Mouse (Mus musculus) right cerebral cortex, postnatal 10 days (tissue): ENCODE data around the gene Babam1.

Experiments used
- DNase-seq, 2 experiments: peaks; one replicate each; pipeline ENCODE4 v3.0.0; 2021; ENCODE audit warnings: low spot score in 2 of 2

Babam1 gene

DNA sequence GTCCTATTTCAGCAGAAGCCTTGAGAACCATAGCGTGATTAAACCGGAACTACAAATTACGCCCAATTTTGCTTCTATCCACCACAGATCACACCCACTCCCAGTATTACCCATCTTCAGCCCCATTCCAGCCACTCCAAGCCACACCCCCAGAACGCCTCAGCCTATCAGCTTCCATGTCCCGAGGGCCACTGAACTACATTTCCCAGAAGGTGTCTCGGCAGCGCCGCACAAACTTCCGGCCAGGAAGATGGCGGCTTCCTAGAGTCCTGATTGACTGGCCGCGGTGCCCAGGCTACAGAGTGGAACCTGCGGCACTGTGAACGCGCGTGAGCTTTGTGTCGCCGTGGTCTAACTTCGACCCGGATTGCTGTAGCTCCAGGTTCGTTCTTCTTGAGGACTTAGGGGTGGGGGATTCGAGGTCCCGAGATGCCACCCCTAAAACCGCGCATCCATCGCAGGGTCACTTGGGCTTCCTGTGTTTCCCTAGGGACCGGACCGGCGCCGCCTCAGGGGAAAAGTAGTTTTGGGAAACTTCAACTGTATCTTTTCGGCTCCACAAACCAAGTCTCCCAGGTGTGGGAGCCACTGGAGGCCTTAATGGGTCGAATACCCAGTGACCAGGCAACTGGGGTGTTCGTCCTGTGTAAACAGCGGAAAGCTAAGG is at the start of gene Babam1:
TSS of gene Babam1 (plus strand) at position 223 of the 667 bp plus-strand sequence.
- peak; percentile 96 to 98 for DNase-seq

DNA sequence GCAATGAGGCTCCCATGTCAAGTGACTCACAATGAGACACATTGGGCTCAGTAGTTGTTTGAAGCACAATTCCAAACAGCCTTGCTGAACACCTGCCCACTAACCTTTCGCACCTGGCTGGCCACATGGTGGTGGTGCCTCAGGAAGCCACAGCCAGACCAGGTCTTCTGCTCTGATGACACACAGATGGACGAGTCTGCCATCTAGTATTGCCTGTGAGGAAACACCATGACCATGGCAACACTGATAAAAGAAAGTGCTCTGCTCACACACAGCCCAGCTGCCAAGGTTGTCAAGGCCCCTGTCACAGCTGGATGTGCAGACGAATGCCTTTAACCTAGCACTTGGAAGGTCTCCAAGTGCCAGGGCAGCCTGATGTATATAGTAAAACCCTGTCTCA is 45.5 kb upstream of the Babam1 start:
- DNase-seq: no peak

DNA sequence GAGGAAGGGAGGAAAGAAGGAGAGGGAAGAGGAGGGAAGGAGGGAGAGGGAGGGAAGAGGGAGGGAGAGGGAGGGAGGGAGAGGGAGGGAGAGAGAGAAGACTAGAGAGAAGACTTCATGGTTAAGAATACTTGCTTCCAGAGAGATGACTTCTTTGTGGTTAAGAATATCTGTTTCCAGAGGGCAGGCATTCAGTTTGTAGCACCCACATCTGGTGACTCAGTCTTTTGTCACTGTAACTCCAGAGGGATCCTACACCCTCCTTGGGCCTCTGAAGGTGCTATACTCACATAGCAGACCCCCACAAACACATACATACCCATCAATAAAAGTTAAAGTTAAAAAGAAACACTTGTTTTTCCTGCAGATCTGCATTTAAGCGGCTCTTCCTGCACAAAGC is 45.1 kb upstream of the Babam1 start:
- DNase-seq: no peak

DNA sequence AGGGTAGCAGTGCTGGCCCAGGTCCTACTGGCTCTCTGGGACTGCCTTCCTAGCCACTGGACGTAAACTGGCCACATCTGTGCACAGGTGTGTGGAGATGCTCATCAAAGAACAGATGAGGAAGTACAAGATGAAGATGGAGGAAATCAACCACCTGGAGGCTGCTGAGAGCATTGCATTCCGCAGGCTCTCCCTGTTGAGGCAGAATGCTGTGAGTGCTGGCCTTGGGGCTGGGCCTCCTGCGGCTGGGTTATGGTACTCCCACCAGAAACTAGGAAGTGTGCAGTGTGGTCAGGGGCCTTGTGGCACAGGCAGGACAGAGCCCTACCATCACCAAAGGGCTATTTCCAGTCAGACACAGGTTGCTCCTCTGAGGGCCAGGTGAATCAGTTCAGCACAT is 38.6 kb upstream of the Babam1 start:
- no peak for DNase-seq

DNA sequence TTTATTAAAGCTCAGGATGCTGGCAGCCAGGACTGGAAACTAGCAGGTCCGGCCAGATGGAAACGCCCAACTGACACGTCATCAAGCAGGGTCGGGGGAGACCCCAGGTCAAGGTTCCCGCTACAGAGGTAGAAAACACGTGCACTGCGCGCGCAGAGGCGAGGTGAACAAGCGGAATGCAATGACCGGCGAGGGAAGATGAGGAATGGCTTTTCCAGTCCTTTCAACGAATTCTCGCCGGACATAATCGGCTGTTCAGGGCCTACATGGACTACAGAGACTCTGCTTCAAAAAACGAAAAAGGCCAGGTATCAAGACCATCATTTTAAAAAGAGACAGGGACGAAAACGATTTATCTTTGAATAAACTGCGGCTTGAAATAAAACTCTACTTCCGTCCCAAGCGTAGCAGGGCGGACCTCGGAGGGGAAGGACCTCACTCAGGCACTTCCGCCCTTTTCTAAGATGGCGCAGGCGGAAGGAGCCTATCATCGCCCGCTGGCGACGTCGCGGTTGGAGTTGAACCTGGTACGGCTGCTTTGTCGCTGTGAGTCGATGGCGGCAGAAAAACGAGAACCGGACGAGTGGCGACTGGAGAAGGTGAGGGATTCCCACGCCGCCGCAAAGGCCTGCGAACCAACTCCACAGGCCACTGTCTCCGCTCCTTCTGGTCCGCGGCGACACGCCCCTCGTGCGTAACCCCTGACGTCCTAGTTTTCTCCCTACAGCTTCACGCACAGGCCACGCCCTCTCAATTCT is 29.7 kb upstream of the Babam1 start, which contains the start of gene Use1:
TSS of gene Use1 (plus strand) at position 78 of the 758 bp plus-strand sequence.
- peak; percentile 92 to 95 for DNase-seq

DNA sequence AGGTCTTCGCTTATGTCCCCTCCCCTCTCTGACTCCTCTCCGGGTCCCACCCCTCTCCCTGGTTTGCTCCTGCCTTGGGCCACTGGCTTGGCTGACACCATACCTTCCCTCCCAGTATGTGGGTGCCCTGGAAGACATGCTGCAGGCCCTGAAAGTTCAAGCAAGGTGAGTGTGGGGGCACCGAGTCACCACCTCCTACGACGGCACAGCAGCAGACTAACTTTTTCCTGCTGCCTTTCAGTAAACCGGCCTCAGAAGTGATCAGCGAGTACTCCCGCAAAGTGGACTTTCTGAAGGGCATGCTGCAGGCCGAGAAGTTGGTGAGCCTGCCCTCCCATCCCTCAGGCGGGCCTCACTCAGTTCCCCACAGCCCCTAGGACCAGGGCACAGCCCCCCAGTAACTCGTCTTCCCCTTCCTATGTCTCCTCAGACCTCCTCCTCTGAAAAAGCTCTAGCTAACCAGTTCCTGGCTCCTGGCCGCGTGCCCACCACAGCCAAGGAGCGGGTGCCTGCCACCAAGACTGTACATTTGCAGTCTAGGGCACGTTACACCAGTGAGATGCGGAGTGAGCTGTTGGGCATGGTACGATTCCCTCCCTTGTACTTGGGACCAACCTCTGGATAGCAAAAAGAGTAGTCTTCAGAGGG is 29.0 kb upstream of the Babam1 start:
- DNase-seq: peak in 1 of 2 experiments; percentile 60

DNA sequence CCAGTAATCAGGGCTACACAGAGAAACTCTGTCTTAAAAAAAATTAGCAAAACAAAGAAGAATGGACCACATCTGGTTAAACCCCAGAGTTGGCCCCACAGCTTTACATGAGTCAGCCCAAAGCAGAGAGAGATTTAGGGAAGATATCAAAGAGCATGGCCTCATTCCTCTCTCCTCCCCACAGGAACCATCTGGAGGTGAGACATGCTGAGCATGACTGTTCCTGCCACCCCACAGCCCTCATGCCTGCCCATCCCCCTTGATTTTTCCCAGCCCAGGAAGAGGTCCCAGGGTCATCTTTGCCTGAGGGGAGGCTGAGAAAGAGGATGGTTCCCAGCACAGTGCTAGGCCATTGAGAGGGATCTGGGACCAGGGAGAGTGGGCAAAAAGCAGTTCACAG is 28.3 kb upstream of the Babam1 start:
- no peak for DNase-seq

DNA sequence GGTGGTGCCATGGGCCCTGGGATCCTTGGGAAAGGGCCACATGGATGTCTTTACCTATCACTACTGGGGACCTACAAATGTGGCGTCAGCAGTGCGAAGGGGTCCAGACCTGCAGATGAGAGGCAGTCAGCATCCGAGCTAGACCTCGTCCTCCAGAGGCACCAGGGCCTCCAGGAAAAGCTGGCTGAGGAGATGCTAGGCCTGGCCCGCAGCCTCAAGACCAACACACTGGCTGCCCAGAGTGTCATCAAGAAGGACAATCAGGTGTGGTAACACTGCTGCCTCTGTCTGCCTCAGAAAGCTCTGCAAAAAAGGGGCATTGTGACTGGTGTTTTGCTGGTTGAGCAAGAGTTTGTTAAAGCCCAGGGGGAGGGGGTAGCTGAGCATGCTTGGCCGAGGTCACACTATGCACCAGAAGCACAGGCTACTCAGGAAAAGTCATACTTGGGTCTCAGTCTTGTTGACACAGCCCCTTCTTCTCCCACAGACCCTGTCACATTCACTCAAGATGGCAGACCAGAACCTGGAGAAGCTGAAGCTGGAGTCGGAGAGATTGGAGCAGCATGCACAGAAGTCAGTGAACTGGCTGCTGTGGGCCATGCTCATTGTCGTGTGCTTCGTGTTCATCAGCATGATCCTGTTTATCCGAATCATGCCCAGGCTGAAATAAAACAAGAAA is 27.5 kb upstream of the Babam1 start:
- peak in 1 of 2 experiments; percentile 36 for DNase-seq

DNA sequence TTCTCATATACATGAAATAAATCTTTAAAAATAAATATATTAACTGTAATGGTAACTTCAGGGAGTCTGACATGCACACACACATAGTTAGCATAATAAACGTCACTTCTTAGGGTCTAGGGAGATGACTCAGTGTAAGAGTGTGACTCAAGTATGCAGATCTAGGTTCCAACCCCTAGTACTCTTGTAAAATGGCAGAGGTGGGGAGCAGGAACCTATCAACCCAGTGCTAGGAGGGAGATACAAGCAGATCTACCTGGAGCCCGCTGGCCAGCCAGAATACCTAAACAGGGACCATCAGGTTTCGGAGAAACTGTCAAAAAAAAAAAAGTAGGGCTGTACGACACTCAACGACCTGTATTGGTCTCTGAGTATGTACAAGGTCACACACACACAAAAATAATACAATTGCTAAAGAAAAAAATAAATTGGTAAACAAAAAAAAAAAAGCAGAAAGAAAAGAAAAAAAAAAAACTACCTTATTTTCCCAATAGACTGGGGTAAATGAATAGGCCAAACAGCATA is 25.9 kb upstream of the Babam1 start:
- DNase-seq: no peak

DNA sequence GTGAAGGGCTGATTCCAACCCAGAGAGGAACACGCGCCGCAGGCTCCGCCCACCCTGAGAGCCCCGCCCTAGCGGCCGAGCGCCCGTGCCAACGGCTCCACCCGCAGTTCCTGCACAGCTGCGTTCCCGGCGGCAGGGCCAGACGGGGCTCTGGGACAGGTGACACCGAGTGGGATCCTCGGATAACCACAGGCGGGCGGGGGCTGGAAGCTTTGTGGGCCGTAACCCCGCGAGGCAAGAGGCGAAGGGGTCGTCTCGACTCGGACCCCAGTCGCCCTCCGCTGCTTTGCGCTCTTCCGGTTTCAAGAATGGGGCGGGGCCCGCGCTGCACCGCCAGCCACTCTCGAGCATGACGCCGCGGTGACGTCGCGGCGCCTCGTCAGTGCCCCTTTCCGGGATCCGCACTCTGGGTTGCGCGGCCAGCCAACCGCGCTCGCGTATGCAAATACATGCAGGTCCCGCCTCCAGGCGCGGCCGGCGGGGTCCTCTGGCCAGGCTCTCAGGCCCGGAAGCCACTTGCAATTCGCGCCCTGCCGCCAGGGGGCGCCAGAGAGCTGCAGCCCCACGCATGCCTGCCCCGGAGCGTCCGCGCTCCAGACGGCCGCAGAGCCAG is 25.3 kb upstream of the Babam1 start, which contains the start of gene Ocel1:
TSS of gene Ocel1 (plus strand) at position 63 of the 613 bp plus-strand sequence.
- DNase-seq: peak; percentile 98

DNA sequence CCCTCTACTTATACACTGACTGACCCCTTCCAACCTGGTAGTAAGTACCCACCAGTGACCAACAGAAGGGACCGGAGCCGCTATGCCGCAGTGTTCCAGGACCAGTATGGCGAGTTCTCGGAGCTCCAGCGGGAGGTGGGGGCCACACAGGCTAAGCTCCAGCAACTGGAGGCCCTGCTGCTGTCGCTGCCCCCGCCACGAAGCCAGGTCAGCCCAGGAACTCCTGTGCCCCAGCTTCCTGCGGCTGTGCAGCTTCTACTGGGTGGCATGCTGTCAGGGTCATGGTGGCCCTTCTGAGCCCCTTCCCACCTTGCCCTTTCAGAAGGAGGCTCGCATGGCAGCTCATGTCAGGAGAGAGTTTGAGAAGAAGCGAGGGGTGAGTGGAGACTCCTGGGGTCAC is 24.2 kb upstream of the Babam1 start:
- DNase-seq: no peak

DNA sequence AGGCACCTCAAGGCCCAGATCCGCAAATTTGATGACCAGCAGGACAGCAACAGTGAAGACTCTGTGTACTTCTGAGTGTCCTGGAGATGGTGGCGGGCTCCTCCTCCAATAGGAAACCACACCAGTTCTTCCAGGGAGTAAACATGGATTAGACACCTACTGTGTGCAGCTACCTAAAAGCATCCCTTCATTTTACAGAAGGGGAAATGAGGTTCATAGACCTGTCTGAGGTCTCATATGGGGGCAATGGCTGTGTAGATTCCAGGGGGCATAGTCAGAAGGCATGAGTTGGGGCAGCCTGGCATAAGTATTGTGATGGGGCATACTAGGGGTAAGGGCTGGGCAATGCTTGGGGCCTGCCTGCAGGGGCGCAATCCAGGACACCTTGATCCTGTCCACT is 23.7 kb upstream of the Babam1 start:
- no peak for DNase-seq

DNA sequence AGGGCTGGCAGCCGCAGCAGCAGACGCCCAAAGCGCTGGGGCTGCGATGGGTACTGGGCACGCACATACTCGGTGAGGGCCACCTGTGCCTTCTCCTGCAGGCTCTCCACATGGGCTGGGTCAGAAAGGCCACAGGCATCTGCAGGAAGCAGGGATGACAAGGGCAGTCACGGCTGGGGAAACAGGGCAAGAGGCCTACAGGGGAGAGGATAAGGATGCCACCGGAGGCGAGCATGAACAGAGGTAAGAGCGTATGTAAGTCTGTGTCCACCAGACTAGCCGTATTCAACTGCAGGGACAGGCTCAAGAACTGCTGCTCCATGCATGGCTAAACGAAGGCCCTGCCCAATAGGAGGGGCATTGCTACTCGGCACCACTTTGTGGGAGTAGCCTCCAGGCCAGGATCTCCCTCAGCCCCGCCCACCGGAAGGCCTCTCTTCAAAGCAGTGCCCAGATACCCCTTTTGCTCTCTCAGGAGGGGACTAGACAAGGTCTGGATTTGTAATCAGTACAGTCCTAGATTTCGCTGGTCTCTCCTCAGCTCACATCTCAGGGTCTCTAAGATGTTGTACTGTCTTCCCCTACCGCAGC is 21.9 kb upstream of the Babam1 start:
- DNase-seq: no peak

DNA sequence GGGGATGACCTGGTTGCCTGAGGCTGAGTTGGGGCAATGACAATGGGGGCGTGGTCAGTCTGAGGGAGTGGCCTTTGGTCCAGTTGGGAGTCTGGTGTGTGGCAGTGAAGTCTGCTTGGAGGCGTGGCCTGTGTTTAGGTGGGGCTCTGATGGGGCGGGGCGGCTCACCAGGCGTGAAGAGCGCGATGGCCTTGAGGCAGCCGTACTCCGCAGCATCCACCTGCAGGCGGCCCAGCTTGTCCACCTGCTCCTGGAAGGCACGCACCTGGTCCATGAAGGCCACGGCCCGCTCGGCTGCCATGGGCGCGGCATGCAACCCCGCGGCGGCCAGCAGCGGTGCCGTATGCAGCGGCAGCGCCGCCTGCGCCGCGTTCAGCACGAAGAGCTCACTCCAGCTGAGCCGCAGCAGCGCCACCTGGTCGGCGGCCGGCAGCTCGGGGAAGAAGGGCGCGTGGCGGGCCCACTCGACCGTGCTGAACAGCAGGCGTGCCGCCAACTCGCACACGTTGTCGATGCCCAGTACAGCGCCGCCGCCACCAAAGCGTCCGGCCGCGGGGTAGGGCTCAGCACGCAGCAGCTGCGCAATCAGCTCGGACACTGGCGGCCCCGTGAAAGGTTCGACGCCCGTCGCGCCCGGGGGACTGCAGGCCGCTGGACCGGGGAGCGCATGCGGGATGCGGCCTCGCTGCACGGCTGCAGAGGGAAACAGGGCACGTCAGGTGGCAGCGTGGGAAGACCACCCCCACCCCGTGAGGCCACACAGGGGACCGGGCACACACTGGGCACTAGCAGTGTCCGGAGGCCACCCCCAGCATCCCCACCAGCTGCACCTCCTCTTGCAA is 20.9 kb upstream of the Babam1 start:
- DNase-seq: peak; percentile 81 to 82

DNA sequence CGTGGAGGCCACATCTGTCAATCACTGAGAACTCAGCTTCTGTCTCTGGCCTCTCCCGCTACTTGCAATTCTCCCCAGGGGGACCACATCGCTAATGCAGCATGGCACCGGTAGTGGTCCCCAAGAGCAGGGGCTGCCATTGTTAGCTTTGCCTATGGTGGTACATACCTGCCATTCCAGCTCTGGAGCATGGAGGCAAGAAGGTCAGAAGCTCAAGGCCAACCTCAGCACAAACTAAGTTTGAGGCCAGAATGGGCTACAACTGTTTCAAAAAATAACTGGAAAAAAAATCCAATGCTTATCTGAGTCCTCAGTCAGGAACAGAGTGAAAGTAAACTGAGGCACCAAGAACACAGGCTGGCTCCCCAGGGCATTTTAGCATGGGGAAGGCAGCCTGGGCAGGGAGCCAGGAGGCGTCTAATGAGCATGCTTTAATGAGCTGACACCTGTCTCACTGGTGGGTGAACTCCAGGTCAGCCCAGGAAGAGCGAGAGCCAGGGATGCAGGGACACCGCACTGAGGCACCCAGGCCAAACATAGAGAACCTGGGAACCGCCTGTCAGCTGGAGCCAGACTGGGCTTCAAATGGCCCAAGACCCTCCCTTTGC is 20.1 kb upstream of the Babam1 start:
- DNase-seq: no peak

DNA sequence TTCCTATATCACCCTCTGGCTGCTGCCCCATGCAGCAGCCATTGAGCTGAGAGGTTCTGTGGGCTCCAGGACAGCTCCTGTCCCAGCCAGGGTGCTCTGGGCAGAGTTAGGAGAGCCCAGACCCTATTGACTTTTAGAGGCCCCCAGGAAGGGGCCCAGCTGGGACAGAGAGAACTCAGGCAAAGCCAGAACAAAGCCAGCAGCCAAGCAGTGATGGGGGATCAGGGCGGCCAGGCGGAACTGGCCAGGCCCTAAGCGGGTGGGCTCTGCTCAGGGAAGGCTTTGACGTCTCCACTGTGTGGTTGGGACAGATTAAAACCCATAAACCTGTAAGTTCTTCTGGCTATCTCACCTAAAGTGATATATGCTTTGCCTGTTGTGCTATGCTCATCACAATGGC is 17.7 kb upstream of the Babam1 start:
- DNase-seq: no peak

DNA sequence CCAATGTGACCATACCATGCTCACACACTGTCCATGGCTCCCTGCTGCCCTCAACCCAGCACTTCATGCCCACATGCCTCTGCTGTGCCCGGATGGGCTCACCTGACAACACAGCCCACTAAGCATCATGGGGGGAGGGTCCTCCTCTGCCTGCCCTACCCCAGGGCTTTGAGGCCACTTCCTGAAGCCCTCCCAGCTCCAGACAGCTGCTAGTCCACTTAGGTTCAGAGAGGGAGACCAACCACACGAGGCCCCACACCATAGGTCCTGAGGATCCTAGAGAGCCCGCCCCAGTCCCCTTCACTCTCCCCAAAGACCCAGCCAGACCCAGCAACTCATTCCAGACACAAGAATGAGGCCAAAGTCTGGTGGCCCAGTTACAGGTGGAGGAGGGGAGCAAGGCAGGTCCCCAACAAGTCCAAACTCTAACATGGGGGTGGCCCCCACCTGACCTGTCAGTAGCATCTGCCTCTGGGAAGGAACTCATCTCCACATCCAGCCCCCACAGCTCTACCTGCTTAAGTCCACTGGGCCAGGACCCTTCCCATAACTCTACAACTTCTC is 17.1 kb upstream of the Babam1 start:
- DNase-seq: no peak

DNA sequence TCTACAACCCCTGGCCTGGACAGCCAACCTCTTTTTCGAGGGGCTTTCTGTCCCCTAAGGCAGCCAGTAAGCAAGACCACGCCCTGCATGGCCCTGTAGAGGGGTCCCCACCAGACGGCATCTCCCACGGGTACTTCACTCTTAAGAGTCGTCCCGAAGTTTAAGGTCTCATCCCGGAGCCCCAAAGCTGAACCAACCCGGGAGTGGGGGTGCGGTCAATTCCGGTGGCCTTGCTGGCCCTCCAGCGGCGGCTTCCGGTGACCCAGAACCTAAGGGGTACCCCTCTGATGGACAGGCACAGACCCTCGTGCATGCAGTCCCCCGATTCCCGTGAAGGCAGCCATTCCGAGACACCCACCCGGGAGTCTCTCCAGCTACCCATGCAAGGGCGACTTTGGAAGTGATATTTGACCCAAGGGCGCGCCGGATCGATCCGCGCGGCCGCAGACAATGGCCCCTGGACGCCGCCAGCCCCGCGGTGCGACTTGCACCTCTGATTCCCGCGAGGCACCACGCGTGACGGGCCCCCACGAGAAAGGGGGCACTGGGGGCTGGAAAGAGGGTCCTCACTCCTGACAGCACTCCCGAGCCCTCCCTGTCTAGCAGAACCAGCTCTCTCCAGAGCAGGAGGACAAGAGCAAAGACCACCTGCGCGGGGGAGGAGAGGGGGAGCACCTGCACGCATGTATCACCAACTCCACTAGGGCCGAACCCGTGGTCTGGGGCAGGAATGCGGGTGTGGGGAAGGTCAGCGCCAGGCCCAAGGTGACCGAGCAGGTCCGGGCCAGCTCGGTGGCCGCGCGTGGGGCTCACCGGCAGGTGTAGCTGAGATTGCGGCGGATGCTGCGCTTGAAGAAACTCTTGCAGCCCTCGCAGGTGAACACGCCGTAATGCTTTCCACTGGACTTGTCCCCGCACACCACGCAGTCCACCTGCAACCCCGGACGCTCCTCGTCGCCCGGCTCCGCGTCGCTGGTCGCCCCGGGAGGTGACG is 16.2 kb upstream of the Babam1 start:
- DNase-seq: no peak
